Mouse (Mus musculus) hindbrain, embryonic 11.5 days (tissue): ENCODE data around the gene Trpm3. TPM values are rescaled to one million over a fixed set of nuclear protein-coding genes. Genes with fewer than 3 reads are reported as not detected.

Experiments
- ATAC-seq: fragments of 200-750 bp; cut with Nextera tagmentation; 2 replicates; pipeline ENCODE4 v1.8.0; 2017; ENCODE audit warnings: mild to moderate bottlenecking, moderate TSS enrichment, moderate library complexity; ENCODE audit not compliant: low FRiP score
- DNase-seq: peaks from one replicate; pipeline ENCODE4 v3.0.0-alpha.2; 2015; ENCODE audit warnings: low spot score
- H3K27ac ChIP-seq: fragments of 300-500 bp; sonication (generic); 2 replicates; pipeline ENCODE4 v1.5.1; 2014; ENCODE audit warnings: mild to moderate bottlenecking, low read depth, low read length
- H3K27me3 ChIP-seq: fragments of 300-500 bp; sonication (generic); 2 replicates; pipeline ENCODE4 v1.6.1; 2014; ENCODE audit warnings: mild to moderate bottlenecking, low read length, moderate library complexity, mixed read lengths; ENCODE audit not compliant: control insufficient read depth, insufficient read depth
- H3K36me3 ChIP-seq: fragments of 300-500 bp; sonication (generic); 2 replicates; pipeline ENCODE4 v1.6.1; 2014; ENCODE audit warnings: mild to moderate bottlenecking, low read length, moderate library complexity, mixed read lengths; ENCODE audit not compliant: control insufficient read depth, insufficient read depth
- H3K4me1 ChIP-seq: fragments of 300-500 bp; sonication (generic); replicated peaks from 2 replicates; pipeline ENCODE4 v1.6.1; 2014; ENCODE audit warnings: low read length, mixed read lengths; ENCODE audit not compliant: control insufficient read depth, insufficient read depth
- H3K4me2 ChIP-seq: fragments of 300-500 bp; sonication (generic); replicated peaks from 2 replicates; pipeline ENCODE4 v1.6.1; 2014; ENCODE audit warnings: mild to moderate bottlenecking, low read depth, low read length
- H3K4me3 ChIP-seq: fragments of 300-500 bp; sonication (generic); 2 replicates; pipeline ENCODE4 v1.5.1; 2014; ENCODE audit warnings: low read depth, low read length
- H3K9ac ChIP-seq: fragments of 300-500 bp; sonication (generic); 2 replicates; pipeline ENCODE4 v1.6.1; 2014; ENCODE audit warnings: low read depth, low read length
- H3K9me3 ChIP-seq: fragments of 300-500 bp; sonication (generic); 2 replicates; pipeline ENCODE4 v1.6.1; 2016; ENCODE audit warnings: low read length; ENCODE audit not compliant: control insufficient read depth
- WGBS: fragments of 180-500 bp; shearing (Covaris S2); extraction: QIAGEN DNeasy Blood & Tissue Kit; methylation state at CpG from one replicate; pipeline ENCODE4 v1.1.7; 2014; 5-methylcytosine and 5-hydroxymethylcytosine counted together
- polyA plus RNA-seq: library from polyadenylated mRNA; unstranded; fragments of >200 nt; fragmentation: Nextera tagmentation; extraction: Ambion mirVana; gene quantifications from 2 replicates; pipeline ENCODE4 v1.2.1, GENCODE M21; 2014

Trpm3 gene
- polyA plus RNA-seq, 1 experiment from 2014 or later: 16.6 TPM

- 84% methylated on average over 4 of the region's 4 CpGs for WGBS
- ATAC-seq: no peak
- no peak overlapping the region for H3K4me3 ChIP-seq
Measured at GRCm38 (mm10) chr19:22473030-22473712, 334.3 kb downstream of the Trpm3 start.

GRCm38 (mm10) chr19:22478295-22478989, 339.6 kb downstream of the Trpm3 start:
- 91% methylated on average over 6 of the region's 6 CpGs for WGBS
- Histone ChIP-seq H3K4me1 (no peaks in the 10 kb centered on the region), H3K4me3 (no peak overlapping the region), H3K27ac (no peak overlapping the region), H3K9ac (no peak overlapping the region), H3K4me2 (no peak overlapping the region), H3K27me3 (no peaks in the 10 kb centered on the region), H3K9me3 (no peaks in the 10 kb centered on the region), H3K36me3 (no peaks in the 10 kb centered on the region)
- no peak for DNase-seq
- ATAC-seq: no peak

More at GRCm38 (mm10) chr19:22473030-22473712, 334.3 kb downstream of the Trpm3 start:
- Histone ChIP-seq H3K9ac (no peak overlapping the region), H3K27me3 (no peaks in the 10 kb centered on the region), H3K9me3 (no peaks in the 10 kb centered on the region), H3K36me3 (no peaks in the 10 kb centered on the region), H3K4me1 (no peaks in the 10 kb centered on the region), H3K4me2 (no peak overlapping the region), H3K27ac (no peak overlapping the region)
- no peak for DNase-seq

GRCm38 (mm10) chr19:22503469-22503868, 364.6 kb downstream of the Trpm3 start:
- 91% methylated on average over 6 of the region's 6 CpGs for WGBS
- Histone ChIP-seq H3K9me3 (no peaks in the 10 kb centered on the region), H3K9ac (no peak overlapping the region), H3K27me3 (no peaks in the 10 kb centered on the region), H3K4me3 (no peak overlapping the region), H3K4me1 (no peaks in the 10 kb centered on the region), H3K4me2 (no peak overlapping the region), H3K27ac (no peak overlapping the region), H3K36me3 (no peaks in the 10 kb centered on the region)
- no peak for DNase-seq
- no peak for ATAC-seq

GRCm38 (mm10) chr19:22518508-22518907, 379.7 kb downstream of the Trpm3 start:
- ATAC-seq (no peak), DNase-seq (no peak)
- Histone ChIP-seq H3K36me3 (no peaks in the 10 kb centered on the region), H3K27me3 (no peaks in the 10 kb centered on the region), H3K9ac (no peak overlapping the region), H3K27ac (no peak overlapping the region), H3K4me3 (no peak overlapping the region), H3K4me1 (no peaks in the 10 kb centered on the region), H3K4me2 (no peak overlapping the region), H3K9me3 (no peaks in the 10 kb centered on the region)
- 78% methylated on average over 6 of the region's 6 CpGs for WGBS

GRCm38 (mm10) chr19:22527944-22528343, 389.1 kb downstream of the Trpm3 start:
- no peaks in the 10 kb centered on the region for H3K27me3 ChIP-seq
- DNase-seq: no peak
- H3K4me2 ChIP-seq: no peak overlapping the region
- no peak overlapping the region for H3K27ac ChIP-seq
- H3K9ac ChIP-seq: no peak overlapping the region
- no peaks in the 10 kb centered on the region for H3K4me1 ChIP-seq
- no peak overlapping the region for H3K4me3 ChIP-seq
- no peaks in the 10 kb centered on the region for H3K9me3 ChIP-seq
- ATAC-seq: no peak
- no peaks in the 10 kb centered on the region for H3K36me3 ChIP-seq

- no peak overlapping the region for H3K4me2 ChIP-seq
- ATAC-seq: no peak
- WGBS: 87% methylated on average over 6 of the region's 6 CpGs
- no peak overlapping the region for H3K27ac ChIP-seq
- no peaks in the 10 kb centered on the region for H3K9me3 ChIP-seq
- H3K9ac ChIP-seq: no peak overlapping the region
- no peaks in the 10 kb centered on the region for H3K4me1 ChIP-seq
- H3K27me3 ChIP-seq: no peaks in the 10 kb centered on the region
- H3K36me3 ChIP-seq: no peaks in the 10 kb centered on the region
- no peak for DNase-seq
- H3K4me3 ChIP-seq: no peak overlapping the region
Measured at GRCm38 (mm10) chr19:22542990-22543709, 404.3 kb downstream of the Trpm3 start.

GRCm38 (mm10) chr19:22552179-22552578, 413.3 kb downstream of the Trpm3 start:
- ATAC-seq (peak; percentile 71; the same call in 1 of the 2 replicates), DNase-seq (peak; percentile 80)
- H3K9me3 ChIP-seq: no peaks in the 10 kb centered on the region
- no peak overlapping the region for H3K27ac ChIP-seq
- no peaks in the 10 kb centered on the region; the same call in 1 of the 2 replicates for H3K4me1 ChIP-seq
- H3K36me3 ChIP-seq: no peaks in the 10 kb centered on the region
- WGBS: 31% methylated on average over 5 of the region's 5 CpGs
- H3K9ac ChIP-seq: no peak overlapping the region
- H3K4me2 ChIP-seq: no peak overlapping the region
- H3K27me3 ChIP-seq: no peaks in the 10 kb centered on the region
- H3K4me3 ChIP-seq: no peak overlapping the region

- Histone ChIP-seq H3K9ac (no peak overlapping the region), H3K4me3 (no peak overlapping the region), H3K27me3 (no peaks in the 10 kb centered on the region), H3K4me1 (no peaks in the 10 kb centered on the region; the same call in 1 of the 2 replicates), H3K4me2 (0 out of 2 replicates have a peak overlapping the region, but pooled peaks have one; percentile 11), H3K27ac (no peak overlapping the region), H3K36me3 (no peaks in the 10 kb centered on the region), H3K9me3 (no peaks in the 10 kb centered on the region)
- ATAC-seq: peak; percentile 75
- 4% methylated on average over 7 of the region's 7 CpGs for whole genome bisulfite sequencing
- DNase-seq: peak; percentile 40
Measured at GRCm38 (mm10) chr19:22554421-22554941, 415.6 kb downstream of the Trpm3 start.
